Mouse (Mus musculus) midbrain, embryonic 13.5 days (tissue): Measurements from ENCODE around the gene Gm10306. TPM values are rescaled to one million over a fixed set of nuclear protein-coding genes. Genes with fewer than 3 reads are reported as not detected.

Experiments
- ATAC-seq: fragments of 200-750 bp; cut with Nextera tagmentation; 2 replicates; pipeline ENCODE4 v1.8.0; 2017; ENCODE audit warnings: mild to moderate bottlenecking, moderate TSS enrichment, moderate library complexity
- H3K27ac ChIP-seq: fragments of 300-500 bp; sonication (generic); 2 replicates; pipeline ENCODE4 v1.5.1; 2015; ENCODE audit warnings: inconsistent platforms, mild to moderate bottlenecking, moderate library complexity
- H3K27me3 ChIP-seq: fragments of 300-500 bp; sonication (generic); 2 replicates; pipeline ENCODE4 v1.6.1; 2015; ENCODE audit warnings: mild to moderate bottlenecking, inconsistent platforms
- H3K36me3 ChIP-seq: fragments of 300-500 bp; sonication (generic); 2 replicates; pipeline ENCODE4 v1.6.1; 2015; ENCODE audit warnings: mild to moderate bottlenecking, inconsistent platforms
- H3K4me1 ChIP-seq: fragments of 300-500 bp; sonication (generic); replicated peaks from 2 replicates; pipeline ENCODE4 v1.6.1; 2015; ENCODE audit warnings: inconsistent platforms
- H3K4me2 ChIP-seq: fragments of 300-500 bp; sonication (generic); replicated peaks from 2 replicates; pipeline ENCODE4 v1.6.1; 2015; ENCODE audit warnings: moderate library complexity, mild to moderate bottlenecking, inconsistent platforms
- H3K4me3 ChIP-seq: fragments of 300-500 bp; sonication (generic); replicated peaks from 2 replicates; pipeline ENCODE4 v1.5.1; 2015; ENCODE audit warnings: mild to moderate bottlenecking, inconsistent platforms
- H3K9ac ChIP-seq: fragments of 300-500 bp; sonication (generic); replicated peaks from 2 replicates; pipeline ENCODE4 v1.6.1; 2015; ENCODE audit warnings: mild to moderate bottlenecking, inconsistent platforms
- H3K9me3 ChIP-seq: fragments of 300-500 bp; sonication (generic); 2 replicates; pipeline ENCODE4 v1.6.1; 2016; ENCODE audit warnings: mild to moderate bottlenecking, inconsistent platforms
- whole genome bisulfite sequencing: fragments of 180-500 bp; shearing (Covaris S2); methylation state at CpG from one replicate; pipeline ENCODE4 v1.1.7; 2015; 5-methylcytosine and 5-hydroxymethylcytosine counted together
- polyA plus RNA-seq: library from polyadenylated mRNA; unstranded; fragments of >200 nt; fragmentation: Nextera tagmentation; extraction: Ambion mirVana; gene quantifications from 2 replicates; pipeline ENCODE4 v1.2.1, GENCODE M21; 2015

Gm10306 gene
- polyA plus RNA-seq = 0.61 TPM in 1 of 2 replicates, not detected in the other

- ATAC-seq = peak; percentile 97
- Histone ChIP-seq H3K4me2 (peak within 1 kb of the TSS; percentile 75), H3K27me3 (no peaks in the 10 kb centered on the region), H3K9me3 (no peaks in the 10 kb centered on the region), H3K36me3 (no peaks in the 10 kb centered on the region), H3K27ac (peak within 1 kb of the TSS; percentile 89), H3K4me1 (peaks cover 15% of the 10 kb centered on the region), H3K9ac (peak within 1 kb of the TSS; percentile 91), H3K4me3 (peak within 1 kb of the TSS; percentile 96)
- WGBS = 2% methylated on average over 67 of the region's 83 CpGs
These were observed at the start of gene Gm10306, which contains the start of gene Caap1 for GRCm38 (mm10) chr4:94556265-94557054. Gene Gm10306, plus strand, starts transcription at chr4:94556546. Gene Caap1, minus strand, starts transcription at chr4:94556796.

GRCm38 (mm10) chr4:94515366-94515765 is 41.0 kb upstream of the Gm10306 start:
- H3K4me2 ChIP-seq = no peak overlapping the region
- no peak overlapping the region for H3K27ac ChIP-seq
- ATAC-seq = no peak
- H3K9me3 ChIP-seq = no peaks in the 10 kb centered on the region
- WGBS = 71% methylated on average over 3 of the region's 3 CpGs
- no peaks in the 10 kb centered on the region for H3K27me3 ChIP-seq
- no peak overlapping the region for H3K4me3 ChIP-seq
- no peaks in the 10 kb centered on the region for H3K4me1 ChIP-seq
- H3K36me3 ChIP-seq = peaks cover 21% of the 10 kb centered on the region
- no peak overlapping the region for H3K9ac ChIP-seq

GRCm38 (mm10) chr4:94517631-94518030 is 38.7 kb upstream of the Gm10306 start:
- no peak for ATAC-seq
- no peak overlapping the region for H3K4me3 ChIP-seq
- no peaks in the 10 kb centered on the region for H3K27me3 ChIP-seq
- H3K27ac ChIP-seq = no peak overlapping the region
- H3K4me1 ChIP-seq = no peaks in the 10 kb centered on the region
- WGBS = 69% methylated on average over 4 of the region's 4 CpGs
- no peak overlapping the region for H3K9ac ChIP-seq
- no peaks in the 10 kb centered on the region for H3K9me3 ChIP-seq
- no peak overlapping the region for H3K4me2 ChIP-seq
- H3K36me3 ChIP-seq = peaks cover 7% of the 10 kb centered on the region; the same call in 1 of the 2 replicates

GRCm38 (mm10) chr4:94523321-94523720 is 33.0 kb upstream of the Gm10306 start:
- H3K27me3 ChIP-seq = no peaks in the 10 kb centered on the region
- H3K9me3 ChIP-seq = no peaks in the 10 kb centered on the region
- H3K36me3 ChIP-seq = no peaks in the 10 kb centered on the region
- H3K27ac ChIP-seq = no peak overlapping the region
- no peak for ATAC-seq
- no peak overlapping the region for H3K9ac ChIP-seq
- H3K4me2 ChIP-seq = no peak overlapping the region
- no peaks in the 10 kb centered on the region for H3K4me1 ChIP-seq
- no peak overlapping the region for H3K4me3 ChIP-seq

- Histone ChIP-seq H3K4me2 (no peak overlapping the region), H3K4me3 (no peak overlapping the region), H3K9ac (no peak overlapping the region), H3K36me3 (peaks cover 1% of the 10 kb centered on the region; the same call in 1 of the 2 replicates), H3K9me3 (no peaks in the 10 kb centered on the region), H3K4me1 (no peaks in the 10 kb centered on the region), H3K27me3 (no peaks in the 10 kb centered on the region), H3K27ac (no peak overlapping the region)
- WGBS = 96% methylated on average over 1 of the region's 1 CpGs
- ATAC-seq = no peak
These were observed 26.9 kb upstream of the Gm10306 start for GRCm38 (mm10) chr4:94529448-94529847.

GRCm38 (mm10) chr4:94533205-94533604 is 23.1 kb upstream of the Gm10306 start:
- no peak overlapping the region for H3K27ac ChIP-seq
- no peak overlapping the region for H3K4me2 ChIP-seq
- peaks cover 22% of the 10 kb centered on the region; the same call in 1 of the 2 replicates for H3K36me3 ChIP-seq
- no peaks in the 10 kb centered on the region for H3K27me3 ChIP-seq
- H3K4me1 ChIP-seq = no peaks in the 10 kb centered on the region
- H3K4me3 ChIP-seq = no peak overlapping the region
- no peak for ATAC-seq
- no peak overlapping the region for H3K9ac ChIP-seq
- H3K9me3 ChIP-seq = no peaks in the 10 kb centered on the region

- Histone ChIP-seq H3K27ac (no peak overlapping the region), H3K4me1 (no peaks in the 10 kb centered on the region), H3K9ac (no peak overlapping the region), H3K4me3 (no peak overlapping the region), H3K27me3 (no peaks in the 10 kb centered on the region), H3K36me3 (peaks cover 48% of the 10 kb centered on the region), H3K4me2 (no peak overlapping the region), H3K9me3 (no peaks in the 10 kb centered on the region)
- ATAC-seq = no peak
- 96% methylated on average over 4 of the region's 4 CpGs for WGBS
These were observed 13.3 kb upstream of the Gm10306 start for GRCm38 (mm10) chr4:94543041-94543440.

- ATAC-seq = no peak
- 66% methylated on average over 7 of the region's 7 CpGs for WGBS
These were observed 12.0 kb upstream of the Gm10306 start for GRCm38 (mm10) chr4:94544321-94544720.

GRCm38 (mm10) chr4:94554955-94555494 is 1.3 kb upstream of the Gm10306 start:
- peaks cover 15% of the 10 kb centered on the region for H3K4me1 ChIP-seq
- peak overlapping the region; percentile 96 for H3K4me3 ChIP-seq
- WGBS = 91% methylated on average over 5 of the region's 5 CpGs
- no peaks in the 10 kb centered on the region for H3K36me3 ChIP-seq
- H3K27ac ChIP-seq = no peak overlapping the region
- H3K9me3 ChIP-seq = no peaks in the 10 kb centered on the region
- peak overlapping the region; percentile 75 for H3K4me2 ChIP-seq
- H3K9ac ChIP-seq = no peak overlapping the region
- no peaks in the 10 kb centered on the region for H3K27me3 ChIP-seq
- ATAC-seq = no peak

More at GRCm38 (mm10) chr4:94544321-94544720, 12.0 kb upstream of the Gm10306 start:
- no peak overlapping the region for H3K4me2 ChIP-seq
- H3K9me3 ChIP-seq = no peaks in the 10 kb centered on the region
- peaks cover 40% of the 10 kb centered on the region for H3K36me3 ChIP-seq
- H3K4me3 ChIP-seq = no peak overlapping the region
- no peak overlapping the region for H3K9ac ChIP-seq
- H3K27me3 ChIP-seq = no peaks in the 10 kb centered on the region
- no peak overlapping the region for H3K27ac ChIP-seq
- H3K4me1 ChIP-seq = no peaks in the 10 kb centered on the region

GRCm38 (mm10) chr4:94557145-94557544 is 799 bp downstream of the Gm10306 start:
- Histone ChIP-seq H3K4me2 (no peak overlapping the region), H3K4me3 (peak overlapping the region; percentile 96; the same call in 1 of the 2 replicates), H3K9me3 (no peaks in the 10 kb centered on the region), H3K4me1 (peaks cover 15% of the 10 kb centered on the region), H3K36me3 (no peaks in the 10 kb centered on the region), H3K27me3 (no peaks in the 10 kb centered on the region), H3K9ac (no peak overlapping the region), H3K27ac (no peak overlapping the region)
- 75% methylated on average over 7 of the region's 7 CpGs for WGBS
- ATAC-seq = no peak; the same call in 1 of the 2 replicates

GRCm38 (mm10) chr4:94559266-94559665 is 2.9 kb downstream of the Gm10306 start:
- peaks cover 15% of the 10 kb centered on the region for H3K4me1 ChIP-seq
- 34% methylated on average over 2 of the region's 2 CpGs for WGBS
- no peak overlapping the region for H3K9ac ChIP-seq
- H3K27me3 ChIP-seq = no peaks in the 10 kb centered on the region
- H3K36me3 ChIP-seq = no peaks in the 10 kb centered on the region
- no peak overlapping the region for H3K27ac ChIP-seq
- no peaks in the 10 kb centered on the region for H3K9me3 ChIP-seq
- H3K4me2 ChIP-seq = no peak overlapping the region
- no peak overlapping the region for H3K4me3 ChIP-seq
- no peak for ATAC-seq

GRCm38 (mm10) chr4:94560316-94560715 is 4.0 kb downstream of the Gm10306 start:
- Histone ChIP-seq H3K36me3 (no peaks in the 10 kb centered on the region), H3K27ac (no peak overlapping the region), H3K27me3 (no peaks in the 10 kb centered on the region), H3K4me1 (peaks cover 6% of the 10 kb centered on the region), H3K9me3 (no peaks in the 10 kb centered on the region), H3K4me3 (no peak overlapping the region), H3K9ac (no peak overlapping the region), H3K4me2 (no peak overlapping the region)
- WGBS = 90% methylated on average over 1 of the region's 1 CpGs
- no peak for ATAC-seq
